Mouse (Mus musculus) kidney, adult 2 months (tissue): ENCODE measurements around the gene Gm26920.

ENCODE experiments used
- CTCF ChIP-seq: fragments of 200-500 bp; conservative IDR thresholded peaks from 2 replicates; pipeline ENCODE4 v1.5.1; 2011; ENCODE audit warnings: low read depth, mild to moderate bottlenecking, control low read depth, low read length, moderate library complexity, mixed read lengths; ENCODE audit not compliant: insufficient read depth, insufficient read length
- POLR2A ChIP-seq: fragments of 200-500 bp; IDR thresholded peaks from one replicate; pipeline ENCODE4 v1.6.1; 2011; ENCODE audit warnings: low read depth, low read length, control low read depth

GRCm38 (mm10) chr7:30090092-30090969 is at the start of gene Gm26920, which contains the start of gene Zfp566:
- TF ChIP-seq CTCF (no peak), POLR2A (no peak)
